Mouse (Mus musculus): ENCODE measurements at regions not wholly inside any gene's neighbourhood (a gene's known extent, or its start where the extent isn't known, plus 50 kb on each side); places are given as distances from the start of the nearest gene placed in this dataset.

GRCm38 (mm10) chr8:5918136-5918535 lies 813.0 kb upstream of the Slc10a2 start:
- no peak overlapping the region for H3K4me3 ChIP-seq (ENCODE audit: low read depth, low read length)
- WGBS = 98% methylated on average over 1 of the region's 1 CpGs
- no peaks in the 10 kb centered on the region for H3K36me3 ChIP-seq (ENCODE audit: control insufficient read depth, insufficient read depth, low read length)
- H3K27ac ChIP-seq (ENCODE audit: low read depth, low read length) = no peak overlapping the region
- no peaks in the 10 kb centered on the region for H3K27me3 ChIP-seq (ENCODE audit: control insufficient read depth, insufficient read depth, low read length)
- DNase-seq (ENCODE audit: low spot score, missing footprints) (no peak), ATAC-seq (ENCODE audit: low FRiP score) (no peak)
- H3K4me1 ChIP-seq (ENCODE audit: control insufficient read depth, insufficient read depth, low read length) = no peaks in the 10 kb centered on the region
- no peak overlapping the region for H3K4me2 ChIP-seq
- H3K9ac ChIP-seq (ENCODE audit: low read length) = no peak overlapping the region
- H3K9me3 ChIP-seq (ENCODE audit: control insufficient read depth, low read length) = no peaks in the 10 kb centered on the region

All from midbrain, embryonic 11.5 days (tissue).